Mouse (Mus musculus) liver, embryonic 18 days (tissue): Measurements from ENCODE around the gene Adam15. TPM values are rescaled to one million over a fixed set of nuclear protein-coding genes. Genes with fewer than 3 reads are reported as not detected.

Source experiments
- polyA plus RNA-seq: library from polyadenylated mRNA; depleted of rRNA; stranded (reverse); fragments of >200 nt; gene quantifications from 2 replicates; pipeline ENCODE4 v1.2.3, GENCODE M21; 2012; rRNA removed

The Adam15 gene
- polyA plus RNA-seq: 8.5 and 9.7 TPM in 2 replicates

GRCm38 (mm10) chr3:89349869-89350501 is at the start of gene Adam15:
Gene Adam15, minus strand, starts transcription at chr3:89349996.

GRCm38 (mm10) chr3:89394006-89394893 is 44.5 kb upstream of the Adam15 start, which contains the start of gene Zbtb7b:
Gene Zbtb7b, minus strand, starts transcription at chr3:89394776.

GRCm38 (mm10) chr3:89365153-89365485 is 15.3 kb upstream of the Adam15 start, which contains the start of gene Dcst1:
Gene Dcst1, minus strand, starts transcription at chr3:89365253.

GRCm38 (mm10) chr3:89361675-89362074 is 11.9 kb upstream of the Adam15 start, which contains the start of gene Dcst2:
Gene Dcst2, plus strand, starts transcription at chr3:89361975.

GRCm38 (mm10) chr3:89337721-89338578 is 11.8 kb downstream of the Adam15 start, which contains the start of gene Efna4:
Gene Efna4, minus strand, starts transcription at chr3:89338028.

GRCm38 (mm10) chr3:89322514-89323165 is 27.2 kb downstream of the Adam15 start, which contains the start of gene Efna3:
Gene Efna3, minus strand, starts transcription at chr3:89322965.

Other genes with a start within 250 kb of the Adam15 start
- gene Gm43738, start 248.9 kb downstream of the Adam15 start, polyA plus RNA-seq: not detected in 2 replicates
- 280 and 373 TPM in 2 replicates for gene Fdps, start 248.0 kb downstream of the Adam15 start, polyA plus RNA-seq
- gene Pklr, start 213.9 kb downstream of the Adam15 start, polyA plus RNA-seq: 90.2 and 91.0 TPM in 2 replicates
- gene Hcn3, start 189.8 kb downstream of the Adam15 start, polyA plus RNA-seq: 0.14 and 0.19 TPM in 2 replicates
- gene Clk2, start 185.2 kb downstream of the Adam15 start, polyA plus RNA-seq: 25.1 and 31.8 TPM in 2 replicates
- 35.6 and 37.9 TPM in 2 replicates for gene Scamp3, start 172.5 kb downstream of the Adam15 start, polyA plus RNA-seq
- gene Fam189b, start 166.9 kb downstream of the Adam15 start, polyA plus RNA-seq: 3.0 and 3.4 TPM in 2 replicates
- 23.4 and 23.5 TPM in 2 replicates for gene Gba, start 147.1 kb downstream of the Adam15 start, polyA plus RNA-seq
- gene Thbs3, start 134.8 kb downstream of the Adam15 start, polyA plus RNA-seq: 2.4 and 2.5 TPM in 2 replicates
- gene Mtx1, start 122.9 kb downstream of the Adam15 start, polyA plus RNA-seq: 70.3 and 70.9 TPM in 2 replicates
- 0.36 and 0.37 TPM in 2 replicates for gene Muc1, start 120.9 kb downstream of the Adam15 start, polyA plus RNA-seq
- gene Krtcap2, start 104.0 kb downstream of the Adam15 start, polyA plus RNA-seq: 44.5 and 46.2 TPM in 2 replicates
- 0.49 and 0.55 TPM in 2 replicates for gene Trim46, start 103.7 kb downstream of the Adam15 start, polyA plus RNA-seq
- gene Dpm3, start 90.6 kb downstream of the Adam15 start, polyA plus RNA-seq: 129 and 153 TPM in 2 replicates
- 25.2 and 26.5 TPM in 2 replicates for gene Slc50a1, start 79.4 kb downstream of the Adam15 start, polyA plus RNA-seq
- gene Efna1, start 68.9 kb downstream of the Adam15 start, polyA plus RNA-seq: 25.1 and 26.2 TPM in 2 replicates
- gene Efna3, start 27.0 kb downstream of the Adam15 start, polyA plus RNA-seq: 0.40 and 0.77 TPM in 2 replicates
- 0.73 and 1.3 TPM in 2 replicates for gene Efna4, start 12.0 kb downstream of the Adam15 start, polyA plus RNA-seq
- gene Dcst2, start 12.0 kb upstream of the Adam15 start, polyA plus RNA-seq: 0.02 and 0.05 TPM in 2 replicates
- 0.10 and 0.13 TPM in 2 replicates for gene Dcst1, start 15.3 kb upstream of the Adam15 start, polyA plus RNA-seq
- 16.5 and 20.0 TPM in 2 replicates for gene Zbtb7b, start 44.8 kb upstream of the Adam15 start, polyA plus RNA-seq
- 0.32 and 0.68 TPM in 2 replicates for gene Lenep, start 52.8 kb upstream of the Adam15 start, polyA plus RNA-seq
- 16.3 TPM in 2 replicates for gene Flad1, start 61.9 kb upstream of the Adam15 start, polyA plus RNA-seq
- gene Cks1b, start 68.4 kb upstream of the Adam15 start, polyA plus RNA-seq: 76.7 and 83.7 TPM in 2 replicates
- 34.4 and 35.9 TPM in 2 replicates for gene Shc1, start 68.4 kb upstream of the Adam15 start, polyA plus RNA-seq
- gene Pygo2, start 80.2 kb upstream of the Adam15 start, polyA plus RNA-seq: 14.6 and 14.8 TPM in 2 replicates
- 6.9 and 8.0 TPM in 2 replicates for gene Pbxip1, start 86.7 kb upstream of the Adam15 start, polyA plus RNA-seq
- gene Pmvk, start 104.5 kb upstream of the Adam15 start, polyA plus RNA-seq: 51.8 and 73.8 TPM in 2 replicates
- gene Kcnn3, start 170.2 kb upstream of the Adam15 start, polyA plus RNA-seq: 0.06 and 0.07 TPM in 2 replicates